Mouse (Mus musculus): ENCODE results near the gene Metap2.
"Not testable (repeated sequence)": the region's sequence is repeated elsewhere in the genome, so short reads cannot be mapped to it uniquely, and the experiment has no call there.

DNA sequence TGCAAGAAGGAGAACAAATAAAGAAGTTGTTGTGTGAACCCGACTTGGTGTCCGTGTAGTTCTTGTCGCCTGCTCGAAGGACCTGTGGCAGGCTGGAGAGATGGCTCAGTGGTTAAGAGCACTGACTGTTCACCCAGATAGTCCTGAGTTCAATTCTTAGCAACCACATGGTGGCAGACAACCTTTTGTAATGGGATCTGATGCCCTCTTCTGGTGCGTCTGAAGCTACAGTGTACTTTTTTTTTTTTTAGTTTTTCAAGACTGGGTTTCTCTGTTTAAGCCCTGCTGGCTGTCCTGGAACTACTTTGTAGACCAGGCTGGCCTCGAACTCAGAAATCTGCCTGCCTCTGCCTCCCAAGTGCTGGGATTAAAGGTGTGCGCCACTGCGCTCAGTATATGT lies 87.5 kb downstream of the Metap2 start:
- TF ChIP-seq CTCF (IDR thresholded peaks at IDR 0.05; ENCODE audit: borderline replicate concordance, insufficient read depth, low read length); POLR2A (IDR thresholded peaks at IDR 0.05; ENCODE audit: low read depth, low read length): not testable (repeated sequence)

Measured in embryonic fibroblast, embryonic 13.5 days (primary cell).